Mouse (Mus musculus) T-helper 17 cell (primary cell): ENCODE data around the gene Gm9495.

Source experiments
- in situ Hi-C, 2 experiments: fragments of 300-600 bp; cut with MboI, MseI; formaldehyde crosslinking; loops; 1 replicate in 1 of 2; 2 replicates in 1 of 2; pipeline ENCODE4 v1.15.1; 2025; ENCODE audit warnings: high pct_unique_total_duplicates in 2 of 2

The Gm9495 gene

DNA sequence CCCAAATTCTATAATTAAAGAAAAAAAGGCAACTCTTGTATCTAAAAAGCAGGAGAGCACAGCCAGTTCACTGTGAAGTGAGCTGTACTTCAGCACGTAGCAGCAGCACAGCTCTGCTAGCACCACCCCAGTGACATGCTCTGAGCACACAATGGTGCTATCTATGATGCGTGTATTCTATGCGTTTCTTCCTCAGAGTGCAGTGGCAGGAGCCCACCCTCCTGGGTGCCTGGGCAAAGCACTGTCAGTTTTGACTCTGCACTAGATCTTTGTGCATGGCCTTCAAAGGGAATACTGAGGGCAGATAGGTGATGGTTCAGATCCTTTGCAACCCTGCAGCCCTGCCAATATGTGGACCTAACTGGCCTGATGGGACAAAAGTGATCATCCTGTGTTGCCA is at the start of gene Gm9495:
TSS of gene Gm9495 (minus strand) at position 101 of the 400 bp plus-strand sequence.
- in situ Hi-C loops, result loop anchor here in 1 of 2 experiments (10.0 kb wide), 1 partner anchor 1631 kb away; no protein-coding TSS in a partner anchor

DNA sequence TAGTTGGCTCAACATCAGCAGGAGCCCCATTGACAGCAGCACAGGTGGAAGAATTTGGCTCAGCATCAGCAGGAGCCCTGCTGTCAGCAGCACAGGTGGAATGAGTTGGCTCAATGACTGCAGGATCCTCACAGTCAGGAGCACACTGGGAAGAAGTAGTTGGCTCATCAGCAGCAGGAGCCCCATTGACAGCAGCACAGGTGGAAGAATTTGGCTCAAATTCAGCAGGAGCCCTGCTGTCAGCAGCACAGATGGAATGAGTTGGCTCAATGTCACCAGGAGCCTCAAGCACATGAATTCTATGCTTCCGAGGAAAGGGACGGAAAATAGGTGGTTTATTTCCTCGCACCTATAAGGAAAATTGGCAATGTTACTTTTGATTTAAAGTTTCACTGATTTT is 21.6 kb upstream of the Gm9495 start:
- in situ Hi-C loops, result loop anchor here in 1 of 2 experiments (5.0 kb wide), 1 partner anchor 53 kb away; no protein-coding TSS in a partner anchor

DNA sequence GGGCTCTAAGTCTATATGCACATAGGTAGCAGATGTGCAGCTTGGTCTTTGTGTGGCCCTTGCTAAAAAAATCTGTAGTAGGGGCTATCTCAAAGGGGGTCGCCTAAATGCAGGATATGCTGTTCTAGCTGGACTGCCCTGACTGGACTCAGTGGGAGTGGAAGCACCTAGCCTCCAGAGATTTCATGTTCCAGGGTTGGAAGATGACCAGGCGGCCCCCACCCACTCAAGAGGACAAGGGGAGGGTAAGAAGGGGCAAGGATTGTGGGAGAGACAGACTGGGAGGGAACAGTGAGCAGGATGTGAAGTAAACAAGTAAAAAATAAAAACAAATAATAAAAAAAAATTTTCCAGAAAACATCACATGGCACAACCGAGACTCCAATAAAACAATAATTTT is 33.3 kb downstream of the Gm9495 start:
- in situ Hi-C loops, result loop anchor here (5.0 to 10.0 kb wide), 2 partner anchors 52 to 1705 kb away; no protein-coding TSS in a partner anchor

DNA sequence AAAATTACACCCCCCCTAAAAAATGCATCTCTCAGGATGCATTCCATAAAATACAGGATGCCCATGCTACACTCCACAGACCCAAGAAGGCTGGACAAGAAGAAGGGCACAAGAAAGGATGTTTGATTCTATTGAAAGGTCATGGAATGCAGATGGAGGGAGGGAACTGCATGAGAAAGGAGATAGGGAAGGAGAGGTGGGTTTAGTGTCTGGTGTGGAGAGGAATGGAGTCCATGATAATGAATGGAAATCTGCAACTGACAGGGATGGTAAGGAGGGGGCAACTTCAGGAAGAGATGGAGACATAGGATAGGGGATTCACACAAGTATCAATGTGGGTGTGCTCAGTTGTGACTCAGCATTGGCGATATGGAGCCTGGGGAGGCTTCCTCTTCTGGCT is 39.0 kb downstream of the Gm9495 start:
- in situ Hi-C loops, result loop anchor here in 1 of 2 experiments (10.0 kb wide), 1 partner anchor 90 kb away; no protein-coding TSS in a partner anchor

DNA sequence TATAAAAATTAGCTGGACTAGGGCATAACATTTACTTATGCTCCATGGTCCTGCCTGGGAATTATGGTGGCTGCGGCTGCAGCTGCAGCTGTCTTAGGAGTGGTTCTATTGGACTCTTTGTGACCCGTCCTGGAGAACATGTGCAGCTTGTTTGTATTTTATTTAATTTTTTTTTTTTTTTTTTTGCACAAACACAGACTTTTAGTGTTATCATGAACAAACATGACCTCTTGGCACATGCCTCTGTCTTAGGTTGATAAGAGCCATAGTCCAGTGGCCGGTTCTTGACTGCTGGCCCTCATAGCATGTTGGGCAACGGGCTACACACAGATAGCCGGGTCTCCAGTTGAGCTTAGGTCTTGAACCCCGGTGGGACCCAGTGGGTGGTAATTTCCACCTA is 48.6 kb downstream of the Gm9495 start:
- in situ Hi-C loops, result loop anchor here in 1 of 2 experiments (5.0 kb wide), 1 partner anchor 63 kb away; no protein-coding TSS in a partner anchor

DNA sequence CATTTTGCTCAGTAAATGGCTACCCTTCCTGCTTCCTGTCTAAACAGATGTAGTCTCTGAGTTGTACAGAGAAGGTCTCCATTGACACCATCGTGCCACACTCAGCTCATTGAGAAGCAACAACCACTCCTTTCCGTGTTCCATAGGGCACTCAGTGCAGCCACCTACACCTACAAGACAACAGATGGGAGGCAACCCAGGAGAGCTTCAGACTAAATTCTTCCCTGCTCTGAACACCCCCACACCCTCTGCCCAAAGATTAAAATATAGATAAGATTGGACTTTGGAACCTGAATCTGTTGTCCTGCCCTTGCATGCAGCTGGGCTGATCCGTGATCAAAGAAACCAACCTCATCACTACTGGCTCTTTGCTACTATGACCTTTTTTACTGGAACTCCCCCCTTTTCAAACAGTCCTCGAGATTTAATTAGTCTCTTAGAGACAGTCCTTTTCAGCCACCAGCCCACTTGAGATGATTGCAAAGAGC is 53.4 kb downstream of the Gm9495 start:
- in situ Hi-C loops, result no loop called here

DNA sequence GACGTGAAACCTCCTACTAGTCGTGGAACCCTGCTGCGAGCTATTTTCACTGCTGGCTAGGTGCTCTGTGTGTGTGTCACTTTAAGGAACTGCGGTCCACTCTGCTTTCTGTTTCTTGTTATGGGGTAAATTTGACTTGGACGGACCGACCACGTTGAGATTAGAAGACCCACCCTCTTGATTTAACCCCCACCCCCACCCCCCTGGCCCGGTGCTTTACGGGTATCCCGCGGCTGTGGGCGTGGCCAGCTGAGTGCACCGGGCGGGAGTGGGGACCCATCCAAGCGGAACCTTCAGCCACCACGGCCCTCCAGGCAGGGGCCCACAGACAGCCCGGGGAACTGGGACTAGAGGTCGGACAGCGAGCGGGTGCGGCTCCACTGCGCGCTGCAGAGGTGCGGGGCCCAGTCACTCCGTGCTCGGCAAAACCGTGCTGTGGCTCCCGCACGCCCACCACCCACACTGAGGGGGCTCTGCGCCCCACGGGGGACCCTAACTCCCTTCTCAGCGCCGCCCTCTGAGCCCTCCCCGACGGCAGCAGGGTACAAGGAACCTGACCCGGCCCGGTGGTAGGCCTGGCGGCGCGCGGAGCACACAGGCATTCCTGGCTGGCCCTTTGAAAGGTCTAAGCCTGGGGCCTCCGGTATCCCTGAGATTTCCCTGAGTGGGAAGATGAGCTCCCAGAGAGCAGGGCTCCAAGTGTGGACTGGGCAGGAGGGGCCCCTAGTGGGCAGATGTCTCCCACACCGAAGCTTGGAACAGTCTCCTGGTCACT is 54.0 kb downstream of the Gm9495 start:
- in situ Hi-C loops, result no loop called here

DNA sequence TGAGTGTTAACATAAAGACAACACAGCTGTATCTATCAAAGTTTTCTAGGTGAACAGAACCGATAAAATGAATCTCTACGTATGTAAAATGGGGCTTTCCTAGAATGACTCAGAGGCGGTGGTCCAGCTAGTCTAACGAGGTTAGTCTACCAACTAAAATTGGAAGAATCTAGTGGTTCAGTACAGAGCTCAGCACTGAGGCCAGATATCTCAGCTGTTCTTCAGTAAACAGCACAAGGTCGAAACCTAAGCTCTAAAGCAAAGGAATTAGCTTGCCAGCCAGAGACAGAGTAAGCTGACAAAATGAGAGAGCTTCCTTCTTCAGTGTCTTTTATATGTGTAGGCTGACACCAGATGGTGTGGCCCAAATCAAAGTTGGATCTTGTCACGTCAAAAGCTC is 57.2 kb downstream of the Gm9495 start:
- in situ Hi-C loops, result no loop called here

DNA sequence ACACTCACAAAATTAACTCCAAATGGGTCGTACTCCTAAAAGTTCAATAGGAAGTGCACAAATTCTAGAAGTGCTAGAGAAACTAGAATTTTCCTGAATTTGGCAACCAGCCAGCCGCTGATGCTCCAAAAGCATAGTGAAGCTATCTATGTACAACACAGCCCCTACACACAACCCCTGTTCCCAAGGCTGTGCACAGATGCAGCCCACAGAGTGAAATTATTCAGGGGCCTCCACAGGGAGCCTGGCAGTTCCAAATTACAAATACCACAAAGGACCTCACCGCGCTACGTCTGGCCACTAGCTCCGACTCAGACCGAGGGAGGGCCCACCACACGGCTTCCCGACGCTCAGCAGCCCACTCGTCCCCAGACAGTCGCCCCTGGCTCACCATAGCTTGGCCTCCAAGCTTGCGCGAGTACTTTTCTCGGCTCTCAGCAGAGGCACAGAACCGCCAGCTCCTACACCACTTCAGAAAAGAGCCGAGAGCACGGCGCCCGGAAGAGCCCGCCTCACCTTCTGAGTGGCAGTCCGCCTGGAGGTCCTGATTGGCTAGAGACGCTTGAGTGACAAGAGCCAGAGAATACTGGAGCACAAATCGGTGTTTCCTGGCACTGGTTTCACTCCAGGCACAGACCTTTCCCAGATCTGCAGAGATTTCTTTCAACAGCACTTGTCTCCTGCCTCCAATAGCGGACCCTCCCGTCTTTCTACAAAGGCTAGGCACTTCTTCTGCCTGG is 58.1 kb downstream of the Gm9495 start:
- in situ Hi-C loops, result no loop called here

DNA sequence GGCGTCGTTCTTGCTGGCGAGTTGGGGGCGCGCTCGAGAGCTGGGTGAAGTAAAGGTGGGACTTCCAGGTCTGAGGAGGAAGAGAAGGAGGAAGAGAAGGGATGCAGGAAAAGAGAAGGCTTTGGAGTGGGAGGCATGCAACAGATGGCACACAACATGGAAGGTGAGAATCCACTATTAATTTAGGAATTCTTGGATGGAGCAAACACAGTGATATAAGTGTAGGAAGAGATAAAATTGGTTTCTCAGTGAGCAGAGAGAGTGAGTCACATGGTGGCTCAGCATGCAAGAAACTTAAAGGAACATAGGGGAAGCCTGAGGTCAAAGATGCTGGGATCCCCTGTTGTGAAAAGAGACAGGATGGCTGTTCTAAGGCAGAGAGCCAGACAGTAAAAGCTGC is 69.0 kb downstream of the Gm9495 start:
- in situ Hi-C loops, result no loop called here
